Mouse (Mus musculus): ENCODE results near the gene S100a13.

GRCm38 (mm10) chr3:90517711-90518110 lies 3.5 kb downstream of the S100a13 start:
- no peak for TF ChIP-seq POLR2A (IDR thresholded peaks at IDR 0.05; ENCODE audit: borderline replicate concordance, low read depth, low read length)
- TF ChIP-seq CTCF (IDR thresholded peaks at IDR 0.05; ENCODE audit: low read depth, low read length): no peak
